Mouse (Mus musculus) retina, adult 2 months (tissue): Measurements from ENCODE around the gene Sept6.
"Not testable (repeated sequence)": the region's sequence is repeated elsewhere in the genome, so short reads cannot be mapped to it uniquely, and the experiment has no call there.

ENCODE experiments used
- DNase-seq: peaks from one replicate; pipeline ENCODE4 v3.0.0-alpha.2; 2012; ENCODE audit warnings: low read depth, low spot score

The Sept6 gene

GRCm38 (mm10) chrX:36971156-36971555 is 20.4 kb downstream of the Sept6 start:
- DNase-seq, result no peak

GRCm38 (mm10) chrX:36969501-36969900 is 22.1 kb downstream of the Sept6 start:
- DNase-seq, result no peak

GRCm38 (mm10) chrX:36956674-36957073 is 34.9 kb downstream of the Sept6 start:
- no peak for DNase-seq

GRCm38 (mm10) chrX:36941106-36941505 is 50.5 kb downstream of the Sept6 start:
- DNase-seq, result no peak

GRCm38 (mm10) chrX:36939806-36940413 is 51.7 kb downstream of the Sept6 start:
- no peak for DNase-seq

- DNase-seq, result no peak
These were observed 56.1 kb downstream of the Sept6 start for GRCm38 (mm10) chrX:36935326-36935966.

- no peak for DNase-seq
These were observed 61.0 kb downstream of the Sept6 start for GRCm38 (mm10) chrX:36930574-36930973.

GRCm38 (mm10) chrX:36929694-36930093 is 61.9 kb downstream of the Sept6 start:
- no peak for DNase-seq

- no peak for DNase-seq
These were observed 62.8 kb downstream of the Sept6 start for GRCm38 (mm10) chrX:36928791-36929190.

- DNase-seq, result no peak
These were observed 70.2 kb downstream of the Sept6 start for GRCm38 (mm10) chrX:36921346-36921745.

GRCm38 (mm10) chrX:36917749-36918148 is 73.8 kb downstream of the Sept6 start:
- no peak for DNase-seq

GRCm38 (mm10) chrX:36911343-36911742 is 80.3 kb downstream of the Sept6 start:
- no peak for DNase-seq

- no peak for DNase-seq
These were observed 85.1 kb downstream of the Sept6 start for GRCm38 (mm10) chrX:36906539-36906938.

GRCm38 (mm10) chrX:36903115-36903768 is 88.4 kb downstream of the Sept6 start:
- peak; percentile 78 for DNase-seq

GRCm38 (mm10) chrX:36902321-36903114 is 89.1 kb downstream of the Sept6 start, which contains the start of gene Nkrf:
Nkrf (minus strand) TSS chrX:36902899.
- DNase-seq, result no peak

GRCm38 (mm10) chrX:36901655-36902054 is 89.9 kb downstream of the Sept6 start:
- no peak for DNase-seq

GRCm38 (mm10) chrX:36898931-36899330 is 92.7 kb downstream of the Sept6 start:
- not testable (repeated sequence) for DNase-seq

- DNase-seq, result no peak
These were observed 106.9 kb downstream of the Sept6 start for GRCm38 (mm10) chrX:36884719-36885118.

- no peak for DNase-seq
These were observed 116.9 kb downstream of the Sept6 start for GRCm38 (mm10) chrX:36874704-36875128.

- DNase-seq, result peak; percentile 76
These were observed 117.4 kb downstream of the Sept6 start for GRCm38 (mm10) chrX:36874178-36874696.

- DNase-seq, result no peak
These were observed 117.8 kb downstream of the Sept6 start, which contains the start of the genes Ube2a and C330007P06Rik for GRCm38 (mm10) chrX:36873765-36874164. Ube2a (plus strand) TSS chrX:36873900. C330007P06Rik (minus strand) TSS chrX:36874111.

GRCm38 (mm10) chrX:36870372-36870771 is 121.2 kb downstream of the Sept6 start:
- DNase-seq, result no peak
